13 mouse cellular contexts compared by ENCODE assay signal in the genomic region with DNA sequence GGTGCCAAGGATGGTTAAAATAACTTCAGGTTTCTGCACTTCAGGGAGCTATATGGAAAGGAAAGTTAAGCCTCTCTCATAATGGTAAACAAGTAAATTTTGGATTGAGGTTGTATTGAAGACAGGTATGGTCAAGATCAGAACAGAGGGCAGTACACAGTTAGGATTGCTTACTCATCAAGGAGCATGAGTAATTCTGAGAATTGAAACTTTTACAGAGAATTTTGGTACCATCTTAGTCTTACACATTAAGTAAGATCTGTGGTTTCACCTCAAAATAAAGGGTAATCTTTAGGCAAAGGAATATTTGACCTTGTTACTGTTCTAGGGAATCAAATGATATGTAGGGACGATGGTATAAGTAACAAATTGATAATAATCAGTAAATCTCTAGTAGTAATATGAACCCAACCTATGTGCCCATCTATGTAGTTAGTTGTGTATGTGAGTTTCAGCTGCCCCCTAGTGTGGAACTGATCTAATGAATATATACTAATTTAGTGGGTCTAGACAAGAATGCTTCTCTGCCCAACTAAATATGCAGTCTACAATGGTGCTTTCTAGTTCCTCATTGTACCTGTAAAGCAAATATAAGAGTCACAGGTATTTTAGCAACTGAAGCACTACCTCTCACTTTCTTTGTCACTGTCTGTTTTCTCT. TPM values are rescaled to one million over a fixed set of nuclear protein-coding genes. Genes with fewer than 3 reads are reported as not detected.
"Had no signal": no experiment of that assay in that cellular context is flagged by ENCODE, and none has a peak within 500 bp of the region (broad histone marks: within the 10 kb centered on the region; RNA-seq: fewer than 3 reads in every experiment).

No protein-coding gene starts in this region.

- H3K27ac ChIP-seq: kidney, postnatal 0 days; left cerebral cortex, adult 2 months; limb, embryonic 10.5 days; liver, embryonic 12.5 days; midbrain, embryonic 13.5 days had no signal

- H3K9ac ChIP-seq: liver, embryonic 12.5 days; midbrain, embryonic 13.5 days had no signal

- DNase-seq: kidney, postnatal 36 days; lung, postnatal 36 days; right cerebral cortex, postnatal 14 days; thymus, postnatal 4 days had no signal

- H3K4me2 ChIP-seq: liver, embryonic 12.5 days; midbrain, embryonic 13.5 days had no signal

- H3K27me3 ChIP-seq: liver, embryonic 12.5 days; midbrain, embryonic 13.5 days had no signal

- H3K36me3 ChIP-seq: limb, embryonic 10.5 days; liver, embryonic 12.5 days; midbrain, embryonic 13.5 days had no signal

- H3K4me3 ChIP-seq: left cerebral cortex, adult 2 months; limb, embryonic 10.5 days; liver, embryonic 12.5 days; midbrain, embryonic 13.5 days had no signal

- H3K9me3 ChIP-seq: limb, embryonic 10.5 days; liver, embryonic 12.5 days; midbrain, embryonic 13.5 days had no signal

- H3K4me1 ChIP-seq: limb, embryonic 10.5 days; liver, embryonic 12.5 days; midbrain, embryonic 13.5 days had no signal

RNA-seq across cellular contexts. Expression of a gene that starts 24.7 kb away (rescaled TPM):
- total RNA-seq: layer of hippocampus, postnatal 25 days; left cerebral cortex, adult 2 months; left cerebral cortex, postnatal 14 days; midbrain, postnatal 0 days had no signal
- polyA plus RNA-seq: limb, embryonic 10.5 days; midbrain, embryonic 13.5 days; midbrain, postnatal 0 days; neural tube, embryonic 14.5 days had no signal

RNA-seq across cellular contexts. Expression of a gene that starts 42.1 kb away (rescaled TPM):
- total RNA-seq: layer of hippocampus, postnatal 25 days; left cerebral cortex, adult 2 months; left cerebral cortex, postnatal 14 days; midbrain, postnatal 0 days had no signal
- polyA plus RNA-seq: limb, embryonic 10.5 days; midbrain, embryonic 13.5 days; midbrain, postnatal 0 days; neural tube, embryonic 14.5 days had no signal
